Mouse (Mus musculus): Measurements from ENCODE around the gene Slc4a1. TPM values are rescaled to one million over a fixed set of nuclear protein-coding genes. Genes with fewer than 3 reads are reported as not detected.
"Not testable (repeated sequence)": the region's sequence is repeated elsewhere in the genome, so short reads cannot be mapped to it uniquely, and the experiment has no call there.

Slc4a1 gene
- polyA plus RNA-seq, 1 experiment from 2014 or later: not detected

GRCm38 (mm10) chr11:102392441-102393237 lies 26.6 kb upstream of the Slc4a1 start:
- no peak for TF ChIP-seq CTCF (IDR thresholded peaks at IDR 0.05)
- POLR2A ChIA-PET: interaction anchor here (0.5 to 1.4 kb wide), 2 partner anchors 73 kb away, joined by 3 to 4 read pairs; partner anchors contain the start of gene Ubtf
- H3K27me3 ChIP-seq: peaks cover 17% of the 10 kb centered on the region
- DNase-seq (ENCODE audit: low read depth, low spot score) (no peak), ATAC-seq (no peak)
- in situ Hi-C loops (cut with MboI; ENCODE audit: low pct_unique_long_range_greater_than_20kb): no loop called here
- CTCF ChIA-PET: no interaction called here

GRCm38 (mm10) chr11:102389436-102389835 lies 23.4 kb upstream of the Slc4a1 start:
- POLR2A ChIA-PET; in situ Hi-C loops (cut with MboI; ENCODE audit: low pct_unique_long_range_greater_than_20kb); ATAC-seq: not testable (repeated sequence)

GRCm38 (mm10) chr11:102386121-102386520 lies 20.1 kb upstream of the Slc4a1 start:
- peaks cover 21% of the 10 kb centered on the region for H3K27me3 ChIP-seq
- CTCF ChIA-PET: no interaction called here
- POLR2A ChIA-PET: no interaction called here
- no peak for TF ChIP-seq CTCF (IDR thresholded peaks at IDR 0.05)
- in situ Hi-C loops (cut with MboI; ENCODE audit: low pct_unique_long_range_greater_than_20kb): no loop called here
- ATAC-seq (no peak), DNase-seq (ENCODE audit: low read depth, low spot score) (no peak)

More at GRCm38 (mm10) chr11:102389436-102389835, 23.4 kb upstream of the Slc4a1 start:
- DNase-seq (ENCODE audit: low read depth, low spot score); CTCF ChIA-PET: not testable (repeated sequence)
- peaks cover 25% of the 10 kb centered on the region for H3K27me3 ChIP-seq

- no peak for TF ChIP-seq CTCF (IDR thresholded peaks at IDR 0.05)
- POLR2A ChIA-PET: interaction anchor here (0.6 kb wide), 1 partner anchor 13 kb away, joined by 3 read pairs; no protein-coding TSS in a partner anchor
- DNase-seq (ENCODE audit: low read depth, low spot score): no peak
- peaks cover 14% of the 10 kb centered on the region for H3K27me3 ChIP-seq
- CTCF ChIA-PET: no interaction called here
- in situ Hi-C loops (cut with MboI; ENCODE audit: low pct_unique_long_range_greater_than_20kb): no loop called here
- no peak for ATAC-seq
Observed at GRCm38 (mm10) chr11:102385075-102385474, 19.1 kb upstream of the Slc4a1 start.

GRCm38 (mm10) chr11:102384418-102384817 lies 18.4 kb upstream of the Slc4a1 start:
- H3K27me3 ChIP-seq: peaks cover 12% of the 10 kb centered on the region
- in situ Hi-C loops (cut with MboI; ENCODE audit: low pct_unique_long_range_greater_than_20kb): no loop called here
- no peak for TF ChIP-seq CTCF (IDR thresholded peaks at IDR 0.05)
- ChIA-PET CTCF (no interaction called here), POLR2A (interaction anchor here (0.6 kb wide), 1 partner anchor 14 kb away, joined by 3 read pairs; no protein-coding TSS in a partner anchor)
- no peak for DNase-seq (ENCODE audit: low read depth, low spot score)
- ATAC-seq: no peak

- no peak for TF ChIP-seq CTCF (IDR thresholded peaks at IDR 0.05)
- CTCF ChIA-PET: interaction anchor here (1.0 to 1.2 kb wide), 2 partner anchors 16 to 34 kb away, joined by 3 read pairs; no protein-coding TSS in a partner anchor
- peaks cover 12% of the 10 kb centered on the region for H3K27me3 ChIP-seq
- in situ Hi-C loops (cut with MboI; ENCODE audit: low pct_unique_long_range_greater_than_20kb): no loop called here
- POLR2A ChIA-PET: no interaction called here
- no peak for DNase-seq (ENCODE audit: low read depth, low spot score)
- no peak for ATAC-seq
Observed at GRCm38 (mm10) chr11:102383365-102384136, 17.5 kb upstream of the Slc4a1 start.

GRCm38 (mm10) chr11:102382794-102383193 lies 16.8 kb upstream of the Slc4a1 start:
- POLR2A ChIA-PET: no interaction called here
- in situ Hi-C loops (cut with MboI; ENCODE audit: low pct_unique_long_range_greater_than_20kb): no loop called here
- DNase-seq (ENCODE audit: low read depth, low spot score) (no peak), ATAC-seq (no peak)
- peaks cover 10% of the 10 kb centered on the region for H3K27me3 ChIP-seq
- CTCF ChIA-PET: interaction anchor here (1.0 to 1.2 kb wide), 2 partner anchors 15 to 34 kb away, joined by 3 read pairs; no protein-coding TSS in a partner anchor
- TF ChIP-seq CTCF (IDR thresholded peaks at IDR 0.05): no peak

- ATAC-seq (no peak), DNase-seq (ENCODE audit: low read depth, low spot score) (no peak)
- TF ChIP-seq CTCF (IDR thresholded peaks at IDR 0.05): no peak
- in situ Hi-C loops (cut with MboI; ENCODE audit: low pct_unique_long_range_greater_than_20kb): no loop called here
- POLR2A ChIA-PET: interaction anchor here (0.6 kb wide), 1 partner anchor 278 kb away, joined by 3 read pairs; no protein-coding TSS in a partner anchor
- CTCF ChIA-PET: no interaction called here
- peaks cover 3% of the 10 kb centered on the region for H3K27me3 ChIP-seq
Observed at GRCm38 (mm10) chr11:102381341-102382100, 15.5 kb upstream of the Slc4a1 start.

- in situ Hi-C loops (cut with MboI; ENCODE audit: low pct_unique_long_range_greater_than_20kb): no loop called here
- peaks cover 8% of the 10 kb centered on the region for H3K27me3 ChIP-seq
- no peak for ATAC-seq
- POLR2A ChIA-PET: no interaction called here
- DNase-seq (ENCODE audit: low read depth, low spot score): no peak
- no peak for TF ChIP-seq CTCF (IDR thresholded peaks at IDR 0.05)
- CTCF ChIA-PET: interaction anchor here (1.8 kb wide), 1 partner anchor 47 kb away, joined by 4 read pairs; no protein-coding TSS in a partner anchor
Observed at GRCm38 (mm10) chr11:102380091-102380490, 14.1 kb upstream of the Slc4a1 start.

GRCm38 (mm10) chr11:102377186-102377585 lies 11.2 kb upstream of the Slc4a1 start:
- no peak for TF ChIP-seq CTCF (IDR thresholded peaks at IDR 0.05)
- ATAC-seq: no peak
- POLR2A ChIA-PET: no interaction called here
- no peak for DNase-seq (ENCODE audit: low read depth, low spot score)
- peaks cover 12% of the 10 kb centered on the region for H3K27me3 ChIP-seq
- in situ Hi-C loops (cut with MboI; ENCODE audit: low pct_unique_long_range_greater_than_20kb): no loop called here
- CTCF ChIA-PET: no interaction called here

Data from Patski (cell line).